Mouse (Mus musculus): Measurements from ENCODE around the gene Ppp1r13b.

- TF ChIP-seq GATA1 (IDR thresholded peaks at IDR 0.05; ENCODE audit: borderline replicate concordance, low read length) (no peak), CTCF (IDR thresholded peaks at IDR 0.05; ENCODE audit: low read depth, low read length) (no peak), POLR2AphosphoS5 (IDR thresholded peaks at IDR 0.05; ENCODE audit: insufficient replicate concordance, low read depth, low read length) (no peak), GATA2 (IDR thresholded peaks at IDR 0.05; ENCODE audit: borderline replicate concordance, low read depth, low read length) (no peak), TAL1 (conservative IDR thresholded peaks at IDR 0.05; ENCODE audit: low read depth, low read length) (no peak)
These were observed 6.6 kb downstream of the Ppp1r13b start for GRCm38 (mm10) chr12:111901105-111901875.
